Mouse (Mus musculus) heart, adult 2 months (tissue): ENCODE measurements around the gene Ugp2. TPM values are rescaled to one million over a fixed set of nuclear protein-coding genes. Genes with fewer than 3 reads are reported as not detected.

Source experiments
- DNase-seq, 2 experiments: peaks; one replicate each; pipeline ENCODE4 v3.0.0; 2021
- H3K27ac ChIP-seq: fragments of 200-600 bp; 2 replicates; pipeline ENCODE4 v1.8.1; 2022
- H3K27me3 ChIP-seq: fragments of 200-500 bp; 2 replicates; pipeline ENCODE4 v1.6.1; 2012; ENCODE audit warnings: mild to moderate bottlenecking, low read length, inconsistent platforms, mixed read lengths; ENCODE audit not compliant: control insufficient read depth, insufficient read depth
- H3K36me3 ChIP-seq: fragments of 200-500 bp; 2 replicates; pipeline ENCODE4 v1.6.1; 2012; ENCODE audit warnings: low read length, inconsistent platforms; ENCODE audit not compliant: control insufficient read depth, insufficient read depth
- H3K4me1 ChIP-seq: fragments of 200-500 bp; 2 replicates; pipeline ENCODE4 v1.6.1; 2011; ENCODE audit warnings: low read length; ENCODE audit not compliant: control insufficient read depth, insufficient read depth
- H3K4me3 ChIP-seq: fragments of 200-600 bp; 2 replicates; pipeline ENCODE4 v1.8.1; 2022
- H3K79me2 ChIP-seq: fragments of 200-500 bp; replicated peaks from 2 replicates; pipeline ENCODE4 v1.6.1; 2012; ENCODE audit warnings: mild to moderate bottlenecking, inconsistent platforms, low read length, moderate library complexity, mixed read lengths; ENCODE audit not compliant: control insufficient read depth, insufficient read depth
- H3K9ac ChIP-seq: fragments of 200-500 bp; 2 replicates; pipeline ENCODE4 v1.6.1; 2012; ENCODE audit warnings: low read depth, mild to moderate bottlenecking, control low read depth, inconsistent platforms, low read length, mixed read lengths
- CTCF ChIP-seq: fragments of 200-600 bp; IDR thresholded peaks from 2 replicates; pipeline ENCODE4 v1.8.1; 2022; ENCODE audit warnings: antibody characterized with exemption, mild to moderate bottlenecking, moderate library complexity
- EP300 ChIP-seq: fragments of 200-500 bp; IDR thresholded peaks from 2 replicates; pipeline ENCODE4 v1.6.1; 2011; ENCODE audit warnings: low read depth, low read length, control low read depth; ENCODE audit not compliant: insufficient read depth
- POLR2A ChIP-seq: fragments of 200-500 bp; IDR thresholded peaks from 2 replicates; pipeline ENCODE4 v1.6.1; 2011; ENCODE audit warnings: mild to moderate bottlenecking, low read depth, low read length, control low read depth; ENCODE audit not compliant: insufficient read depth
- WGBS: fragments of 180-500 bp; shearing (Covaris S2); methylation state at CpG from one replicate; pipeline ENCODE4 v1.1.7; 2018; 5-methylcytosine and 5-hydroxymethylcytosine counted together
- intact Hi-C: fragments of 180-260 bp; cut with DNase I; formaldehyde crosslinking; loops from one replicate; pipeline ENCODE4 v1.15.1; 2025
- polyA plus RNA-seq: library from polyadenylated mRNA; depleted of rRNA; stranded (reverse); fragments of >200 nt; gene quantifications from 2 replicates; pipeline ENCODE4 v1.2.3, GENCODE M21; 2012
- total RNA-seq, 2 experiments: library from RNA; stranded (reverse); gene quantifications; 2 replicates each; pipeline ENCODE4 v1.2.3; 2021

Gene Ugp2
- total and polyA plus RNA-seq, 3 experiments: 34.0 to 235 (median 214) TPM

- Histone ChIP-seq H3K4me3 (no peak overlapping the region), H3K79me2 (no peaks in the 10 kb centered on the region), H3K9ac (no peak overlapping the region), H3K27me3 (no peaks in the 10 kb centered on the region), H3K4me1 (no peaks in the 10 kb centered on the region), H3K27ac (no peak overlapping the region), H3K36me3 (peaks cover 8% of the 10 kb centered on the region)
- intact Hi-C loops: loop anchor here (2.0 kb wide), 1 partner anchor 104 kb away; no protein-coding TSS in a partner anchor
- WGBS: 95% methylated on average over 2 of the region's 2 CpGs
- TF ChIP-seq CTCF: no peak
- no peak for TF ChIP-seq POLR2A
- TF ChIP-seq EP300: no peak
- DNase-seq: no peak
Observed at GRCm38 (mm10) chr11:21348890-21349289, 22.1 kb downstream of the Ugp2 start.

GRCm38 (mm10) chr11:21346020-21346419 lies 25.0 kb downstream of the Ugp2 start:
- no peak for DNase-seq
- Histone ChIP-seq H3K36me3 (peaks cover 8% of the 10 kb centered on the region), H3K27me3 (no peaks in the 10 kb centered on the region), H3K79me2 (peaks cover 1% of the 10 kb centered on the region; the same call in 1 of the 2 replicates), H3K4me3 (no peak overlapping the region), H3K4me1 (no peaks in the 10 kb centered on the region), H3K9ac (no peak overlapping the region), H3K27ac (no peak overlapping the region)
- no peak for TF ChIP-seq EP300
- TF ChIP-seq POLR2A: no peak
- TF ChIP-seq CTCF: no peak
- 85% methylated on average over 3 of the region's 3 CpGs for WGBS
- intact Hi-C loops: no loop called here

- intact Hi-C loops: no loop called here
- 95% methylated on average over 5 of the region's 5 CpGs for WGBS
- peaks cover 4% of the 10 kb centered on the region for H3K36me3 ChIP-seq
Observed at GRCm38 (mm10) chr11:21343490-21343889, 27.5 kb downstream of the Ugp2 start.

GRCm38 (mm10) chr11:21339088-21339487 lies 31.9 kb downstream of the Ugp2 start:
- H3K27ac ChIP-seq: no peak overlapping the region
- H3K4me1 ChIP-seq: no peaks in the 10 kb centered on the region; the same call in 1 of the 2 replicates
- no peak overlapping the region for H3K4me3 ChIP-seq
- no peak for TF ChIP-seq EP300
- TF ChIP-seq CTCF: no peak
- no peak for TF ChIP-seq POLR2A
- 87% methylated on average over 4 of the region's 4 CpGs for WGBS
- no peaks in the 10 kb centered on the region for H3K27me3 ChIP-seq
- intact Hi-C loops: no loop called here
- no peak for DNase-seq
- H3K36me3 ChIP-seq: peaks cover 7% of the 10 kb centered on the region
- no peak overlapping the region for H3K9ac ChIP-seq
- H3K79me2 ChIP-seq: peaks cover 1% of the 10 kb centered on the region; the same call in 1 of the 2 replicates

More at GRCm38 (mm10) chr11:21343490-21343889, 27.5 kb downstream of the Ugp2 start:
- no peak overlapping the region for H3K4me3 ChIP-seq
- no peak for TF ChIP-seq EP300
- no peak for TF ChIP-seq CTCF
- TF ChIP-seq POLR2A: no peak
- no peak overlapping the region for H3K27ac ChIP-seq
- no peak overlapping the region for H3K9ac ChIP-seq
- no peaks in the 10 kb centered on the region; the same call in 1 of the 2 replicates for H3K4me1 ChIP-seq
- no peak for DNase-seq
- H3K27me3 ChIP-seq: no peaks in the 10 kb centered on the region
- peaks cover 1% of the 10 kb centered on the region; the same call in 1 of the 2 replicates for H3K79me2 ChIP-seq

- 83% methylated on average over 1 of the region's 1 CpGs for WGBS
- H3K4me1 ChIP-seq: no peaks in the 10 kb centered on the region; the same call in 1 of the 2 replicates
- TF ChIP-seq EP300 (no peak), CTCF (no peak)
- H3K27ac ChIP-seq: no peak overlapping the region
- H3K79me2 ChIP-seq: no peaks in the 10 kb centered on the region
- intact Hi-C loops: no loop called here
- no peaks in the 10 kb centered on the region for H3K27me3 ChIP-seq
- H3K36me3 ChIP-seq: peaks cover 9% of the 10 kb centered on the region
- H3K9ac ChIP-seq: no peak overlapping the region
- no peak for DNase-seq
- no peak overlapping the region for H3K4me3 ChIP-seq
Observed at GRCm38 (mm10) chr11:21337855-21338254, 33.1 kb downstream of the Ugp2 start.

- intact Hi-C loops: no loop called here
- Histone ChIP-seq H3K4me3 (no peak overlapping the region), H3K27me3 (no peaks in the 10 kb centered on the region), H3K9ac (no peak overlapping the region), H3K27ac (no peak overlapping the region), H3K36me3 (peaks cover 8% of the 10 kb centered on the region), H3K4me1 (no peaks in the 10 kb centered on the region), H3K79me2 (no peaks in the 10 kb centered on the region)
- TF ChIP-seq EP300 (no peak), CTCF (no peak), POLR2A (no peak)
- WGBS: 92% methylated on average over 5 of the region's 5 CpGs
- DNase-seq: no peak
Observed at GRCm38 (mm10) chr11:21332639-21333295, 38.2 kb downstream of the Ugp2 start.
